Mouse (Mus musculus): ENCODE measurements at regions not wholly inside any gene's neighbourhood (a gene's known extent, or its start where the extent isn't known, plus 50 kb on each side); places are given as distances from the start of the nearest gene placed in this dataset.

DNA sequence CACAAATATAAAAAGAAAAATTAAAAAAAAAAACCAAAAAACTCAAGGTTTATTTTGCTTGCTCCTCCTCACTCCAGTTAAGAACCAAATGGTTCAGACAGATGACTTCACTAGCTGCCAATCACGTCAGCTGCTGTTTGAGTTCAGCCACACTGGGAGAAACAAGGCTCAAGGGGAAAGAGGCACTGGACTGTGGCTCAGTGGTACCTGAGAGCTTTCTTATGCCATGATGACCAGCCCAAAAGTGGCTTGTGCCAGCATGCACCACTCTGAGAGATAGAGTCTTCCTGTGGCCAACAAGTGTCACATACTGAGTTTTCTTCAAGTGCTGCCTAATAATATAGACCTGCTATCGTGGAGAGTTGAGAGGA is 198.0 kb upstream of the Tprg start:
- no peak for ATAC-seq (ENCODE audit: insufficient number of reproducible peaks, insufficient read depth, low FRiP score, low read depth)
- Histone ChIP-seq H3K36me3 (ENCODE audit: control insufficient read depth, insufficient read depth, low read length) (no peaks in the 10 kb centered on the region), H3K4me1 (ENCODE audit: control insufficient read depth in 2 of 2, insufficient read depth in 2 of 2, low read length in 2 of 2) (no peaks in the 10 kb centered on the region), H3K9me3 (ENCODE audit: control insufficient read depth, low read length) (no peaks in the 10 kb centered on the region), H3K4me2 (ENCODE audit: low read length) (no peak overlapping the region), H3K9ac (ENCODE audit: low read length) (no peak overlapping the region), H3K4me3 (ENCODE audit: control insufficient read depth in 1 of 2, insufficient read depth in 1 of 2, low read depth in 1 of 2, low read length in 2 of 2) (no peak overlapping the region), H3K27ac (replicated peaks in 1 of 2; ENCODE audit: control insufficient read depth in 1 of 2, insufficient read depth in 1 of 2, low read depth in 2 of 2, low read length in 2 of 2) (no peak overlapping the region), H3K27me3 (ENCODE audit: control insufficient read depth, insufficient read depth, low read length) (no peaks in the 10 kb centered on the region)
- 77% methylated on average over 2 of the region's 2 CpGs for WGBS

DNA sequence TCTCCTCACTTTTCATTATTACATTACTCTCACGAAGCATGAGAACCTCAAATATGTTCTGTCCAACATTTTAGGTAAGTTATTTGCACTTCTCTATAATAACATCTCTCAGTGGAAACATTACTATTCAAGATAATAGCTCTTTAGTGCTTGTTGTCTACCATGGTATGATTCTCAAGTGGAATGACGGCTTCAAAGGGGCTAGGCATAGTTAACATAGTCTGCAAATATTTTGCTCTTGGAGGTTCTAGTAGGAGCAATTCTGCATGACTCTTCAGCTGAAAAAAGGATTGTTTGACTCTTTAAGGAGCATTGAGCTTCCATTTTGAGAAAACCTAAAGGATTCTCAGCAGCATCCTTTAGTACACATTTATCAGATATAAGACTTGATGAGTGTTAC is 182.5 kb upstream of the Tprg start:
- Histone ChIP-seq H3K27ac (replicated peaks in 1 of 2; ENCODE audit: control insufficient read depth in 1 of 2, insufficient read depth in 1 of 2, low read depth in 2 of 2, low read length in 2 of 2) (no peak overlapping the region), H3K27me3 (ENCODE audit: control insufficient read depth, insufficient read depth, low read length) (no peaks in the 10 kb centered on the region), H3K9ac (ENCODE audit: low read length) (no peak overlapping the region), H3K4me3 (ENCODE audit: control insufficient read depth in 1 of 2, insufficient read depth in 1 of 2, low read depth in 1 of 2, low read length in 2 of 2) (no peak overlapping the region), H3K9me3 (ENCODE audit: control insufficient read depth, low read length) (no peaks in the 10 kb centered on the region), H3K4me2 (ENCODE audit: low read length) (no peak overlapping the region), H3K4me1 (ENCODE audit: control insufficient read depth in 2 of 2, insufficient read depth in 2 of 2, low read length in 2 of 2) (no peaks in the 10 kb centered on the region), H3K36me3 (ENCODE audit: control insufficient read depth, insufficient read depth, low read length) (no peaks in the 10 kb centered on the region)
- WGBS, result 59% methylated on average over 2 of the region's 2 CpGs
- ATAC-seq (ENCODE audit: insufficient number of reproducible peaks, insufficient read depth, low FRiP score, low read depth), result no peak

DNA sequence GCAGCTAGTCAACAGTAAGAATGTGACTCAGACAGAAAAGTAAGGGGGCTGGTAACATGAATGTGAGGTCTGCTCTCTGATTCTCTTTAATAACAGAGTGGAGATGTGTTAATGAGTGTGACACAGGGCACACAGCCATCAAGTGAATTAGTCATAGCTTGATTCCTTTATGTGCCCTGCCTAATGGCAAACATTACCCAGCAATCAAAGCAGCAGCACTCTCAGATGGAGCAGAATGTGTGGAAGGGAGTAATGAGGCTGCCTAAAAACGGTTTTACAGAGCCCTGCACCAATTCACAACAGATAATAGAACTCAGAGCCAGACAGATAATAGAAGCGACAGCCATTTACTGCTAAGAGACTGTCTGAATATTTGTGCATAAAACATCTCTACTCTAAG is 182.0 kb upstream of the Tprg start:
- Histone ChIP-seq H3K36me3 (ENCODE audit: control insufficient read depth, insufficient read depth, low read length) (no peaks in the 10 kb centered on the region), H3K9me3 (ENCODE audit: control insufficient read depth, low read length) (no peaks in the 10 kb centered on the region), H3K4me2 (ENCODE audit: low read length) (no peak overlapping the region), H3K4me1 (ENCODE audit: control insufficient read depth in 2 of 2, insufficient read depth in 2 of 2, low read length in 2 of 2) (no peaks in the 10 kb centered on the region), H3K4me3 (ENCODE audit: control insufficient read depth in 1 of 2, insufficient read depth in 1 of 2, low read depth in 1 of 2, low read length in 2 of 2) (no peak overlapping the region), H3K27ac (replicated peaks in 1 of 2; ENCODE audit: control insufficient read depth in 1 of 2, insufficient read depth in 1 of 2, low read depth in 2 of 2, low read length in 2 of 2) (no peak overlapping the region), H3K9ac (ENCODE audit: low read length) (no peak overlapping the region), H3K27me3 (ENCODE audit: control insufficient read depth, insufficient read depth, low read length) (no peaks in the 10 kb centered on the region)
- ATAC-seq (ENCODE audit: insufficient number of reproducible peaks, insufficient read depth, low FRiP score, low read depth), result no peak
- 39% methylated on average over 2 of the region's 2 CpGs for WGBS

DNA sequence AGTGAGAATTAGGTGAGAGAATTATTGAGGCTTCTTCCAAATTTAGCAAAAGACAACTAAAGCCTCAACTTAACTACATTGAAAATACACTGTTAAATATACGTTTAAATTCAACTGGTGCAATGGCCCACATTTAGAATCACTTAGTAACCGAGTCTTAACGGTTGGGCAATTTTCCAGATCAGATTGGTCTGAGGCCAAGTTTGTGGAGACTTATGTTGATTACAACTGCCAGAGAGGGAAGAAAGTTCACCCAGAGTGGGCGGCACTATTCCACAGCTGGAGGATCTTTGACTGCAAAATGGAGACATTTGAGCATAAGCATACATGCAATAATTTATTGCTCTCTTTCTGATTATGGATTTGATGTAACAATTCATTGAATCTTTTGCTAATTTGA is 146.5 kb upstream of the Tprg start:
- ATAC-seq (ENCODE audit: insufficient number of reproducible peaks, insufficient read depth, low FRiP score, low read depth), result no peak
- H3K4me3 ChIP-seq (ENCODE audit: control insufficient read depth in 1 of 2, insufficient read depth in 1 of 2, low read depth in 1 of 2, low read length in 2 of 2), result no peak overlapping the region
- no peaks in the 10 kb centered on the region for H3K27me3 ChIP-seq (ENCODE audit: control insufficient read depth, insufficient read depth, low read length)
- H3K4me1 ChIP-seq (ENCODE audit: control insufficient read depth in 2 of 2, insufficient read depth in 2 of 2, low read length in 2 of 2), result no peaks in the 10 kb centered on the region
- no peak overlapping the region for H3K27ac ChIP-seq (replicated peaks in 1 of 2; ENCODE audit: control insufficient read depth in 1 of 2, insufficient read depth in 1 of 2, low read depth in 2 of 2, low read length in 2 of 2)
- no peaks in the 10 kb centered on the region for H3K9me3 ChIP-seq (ENCODE audit: control insufficient read depth, low read length)
- no peaks in the 10 kb centered on the region for H3K36me3 ChIP-seq (ENCODE audit: control insufficient read depth, insufficient read depth, low read length)
- no peak overlapping the region for H3K4me2 ChIP-seq (ENCODE audit: low read length)
- no peak overlapping the region for H3K9ac ChIP-seq (ENCODE audit: low read length)
- 61% methylated on average over 4 of the region's 4 CpGs for WGBS

DNA sequence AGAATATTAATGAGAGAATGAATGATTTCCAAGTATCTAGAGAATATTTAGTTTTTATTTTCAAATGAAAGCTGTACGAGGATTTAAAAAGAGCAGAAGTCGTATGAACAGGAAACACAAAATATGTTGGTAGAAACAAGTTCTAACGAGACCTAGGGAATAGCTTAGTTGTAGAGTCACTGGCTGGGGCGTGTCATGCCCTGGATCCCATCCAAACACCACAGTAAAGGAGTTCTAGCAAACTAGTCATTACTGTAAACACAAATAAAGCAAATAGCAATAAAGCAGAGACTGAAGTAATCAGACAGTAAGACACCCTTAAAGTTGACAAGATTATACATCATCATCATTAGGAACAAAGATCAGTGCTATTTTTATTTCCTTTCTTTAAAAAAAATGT is 139.1 kb upstream of the Tprg start:
- Histone ChIP-seq H3K36me3 (ENCODE audit: control insufficient read depth, insufficient read depth, low read length) (no peaks in the 10 kb centered on the region), H3K4me1 (ENCODE audit: control insufficient read depth in 2 of 2, insufficient read depth in 2 of 2, low read length in 2 of 2) (no peaks in the 10 kb centered on the region), H3K4me2 (ENCODE audit: low read length) (no peak overlapping the region), H3K27me3 (ENCODE audit: control insufficient read depth, insufficient read depth, low read length) (no peaks in the 10 kb centered on the region), H3K9me3 (ENCODE audit: control insufficient read depth, low read length) (no peaks in the 10 kb centered on the region), H3K4me3 (ENCODE audit: control insufficient read depth in 1 of 2, insufficient read depth in 1 of 2, low read depth in 1 of 2, low read length in 2 of 2) (no peak overlapping the region), H3K9ac (ENCODE audit: low read length) (no peak overlapping the region), H3K27ac (replicated peaks in 1 of 2; ENCODE audit: control insufficient read depth in 1 of 2, insufficient read depth in 1 of 2, low read depth in 2 of 2, low read length in 2 of 2) (no peak overlapping the region)
- 66% methylated on average over 4 of the region's 4 CpGs for WGBS
- no peak for ATAC-seq (ENCODE audit: insufficient number of reproducible peaks, insufficient read depth, low FRiP score, low read depth)

DNA sequence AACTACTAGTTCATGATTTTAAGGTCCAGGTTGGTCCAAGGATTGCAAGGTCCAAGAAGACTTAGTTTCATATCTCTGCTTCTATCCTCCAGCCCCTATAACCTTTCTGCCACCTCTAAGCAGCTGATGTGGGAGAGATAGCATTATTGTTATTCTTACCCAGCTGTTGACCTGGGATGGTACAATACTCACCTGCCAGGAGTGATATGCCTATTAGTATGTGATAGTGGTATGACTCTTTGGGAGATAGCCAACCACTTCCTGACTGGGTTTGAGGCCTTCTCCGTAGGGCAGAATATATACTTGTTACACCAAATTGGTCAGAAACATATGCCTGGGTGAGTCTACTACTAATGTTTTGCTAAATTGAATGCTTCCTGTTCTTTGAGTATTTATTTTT is 137.4 kb upstream of the Tprg start:
- Histone ChIP-seq H3K27me3 (ENCODE audit: control insufficient read depth, insufficient read depth, low read length) (no peaks in the 10 kb centered on the region), H3K9me3 (ENCODE audit: control insufficient read depth, low read length) (no peaks in the 10 kb centered on the region), H3K4me3 (ENCODE audit: control insufficient read depth in 1 of 2, insufficient read depth in 1 of 2, low read depth in 1 of 2, low read length in 2 of 2) (no peak overlapping the region), H3K27ac (replicated peaks in 1 of 2; ENCODE audit: control insufficient read depth in 1 of 2, insufficient read depth in 1 of 2, low read depth in 2 of 2, low read length in 2 of 2) (no peak overlapping the region), H3K9ac (ENCODE audit: low read length) (no peak overlapping the region), H3K4me1 (ENCODE audit: control insufficient read depth in 2 of 2, insufficient read depth in 2 of 2, low read length in 2 of 2) (no peaks in the 10 kb centered on the region), H3K4me2 (ENCODE audit: low read length) (no peak overlapping the region), H3K36me3 (ENCODE audit: control insufficient read depth, insufficient read depth, low read length) (no peaks in the 10 kb centered on the region)
- 89% methylated on average over 1 of the region's 1 CpGs for WGBS
- no peak for ATAC-seq (ENCODE audit: insufficient number of reproducible peaks, insufficient read depth, low FRiP score, low read depth)

DNA sequence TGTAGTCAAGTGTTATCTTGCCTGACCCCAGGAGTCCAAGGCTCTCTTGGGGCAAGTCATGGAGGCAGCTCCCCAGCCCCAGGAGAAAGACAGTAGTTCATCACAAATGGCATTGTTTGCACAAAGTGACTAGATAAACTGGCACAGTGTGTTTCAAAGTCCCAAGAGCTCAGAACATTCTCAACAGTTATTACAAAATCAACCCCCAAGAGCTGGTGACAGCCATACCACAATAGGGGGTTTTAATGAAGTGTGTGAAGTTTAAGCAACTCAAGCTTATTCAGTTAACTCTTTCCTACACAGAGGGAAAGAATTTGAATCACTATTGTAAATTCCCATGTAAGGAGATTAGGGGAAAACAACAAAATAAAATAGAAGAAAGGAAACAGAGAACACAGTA is 109.7 kb upstream of the Tprg start:
- Histone ChIP-seq H3K4me2 (ENCODE audit: low read length) (no peak overlapping the region), H3K4me1 (ENCODE audit: control insufficient read depth in 2 of 2, insufficient read depth in 2 of 2, low read length in 2 of 2) (no peaks in the 10 kb centered on the region), H3K27me3 (ENCODE audit: control insufficient read depth, insufficient read depth, low read length) (no peaks in the 10 kb centered on the region), H3K9ac (ENCODE audit: low read length) (no peak overlapping the region), H3K36me3 (ENCODE audit: control insufficient read depth, insufficient read depth, low read length) (no peaks in the 10 kb centered on the region), H3K4me3 (ENCODE audit: control insufficient read depth in 1 of 2, insufficient read depth in 1 of 2, low read depth in 1 of 2, low read length in 2 of 2) (no peak overlapping the region), H3K27ac (replicated peaks in 1 of 2; ENCODE audit: control insufficient read depth in 1 of 2, insufficient read depth in 1 of 2, low read depth in 2 of 2, low read length in 2 of 2) (no peak overlapping the region), H3K9me3 (ENCODE audit: control insufficient read depth, low read length) (no peaks in the 10 kb centered on the region)
- ATAC-seq (ENCODE audit: insufficient number of reproducible peaks, insufficient read depth, low FRiP score, low read depth), result no peak

DNA sequence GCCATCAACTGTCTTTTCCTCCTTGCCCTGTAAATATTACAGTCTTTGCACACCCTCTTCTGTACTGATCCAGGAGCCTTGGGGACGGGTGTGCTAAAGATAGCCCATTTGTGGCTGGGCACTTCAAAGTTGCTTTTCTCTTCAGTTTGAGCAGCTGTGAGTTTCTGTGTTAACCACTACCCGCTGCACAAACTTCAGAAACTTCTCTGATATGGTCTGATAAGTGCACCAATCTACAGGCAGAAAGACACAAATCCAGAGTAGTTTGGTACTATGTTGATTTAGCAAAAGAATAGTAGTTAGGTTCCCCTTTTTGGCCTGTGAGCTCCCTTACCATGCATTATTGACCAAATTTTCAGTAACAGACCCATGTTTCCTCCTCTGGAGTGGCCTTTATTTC is 108.6 kb upstream of the Tprg start:
- Histone ChIP-seq H3K4me1 (ENCODE audit: control insufficient read depth in 2 of 2, insufficient read depth in 2 of 2, low read length in 2 of 2) (no peaks in the 10 kb centered on the region), H3K9me3 (ENCODE audit: control insufficient read depth, low read length) (no peaks in the 10 kb centered on the region), H3K27ac (replicated peaks in 1 of 2; ENCODE audit: control insufficient read depth in 1 of 2, insufficient read depth in 1 of 2, low read depth in 2 of 2, low read length in 2 of 2) (no peak overlapping the region), H3K27me3 (ENCODE audit: control insufficient read depth, insufficient read depth, low read length) (no peaks in the 10 kb centered on the region), H3K36me3 (ENCODE audit: control insufficient read depth, insufficient read depth, low read length) (no peaks in the 10 kb centered on the region), H3K4me3 (ENCODE audit: control insufficient read depth in 1 of 2, insufficient read depth in 1 of 2, low read depth in 1 of 2, low read length in 2 of 2) (no peak overlapping the region), H3K9ac (ENCODE audit: low read length) (no peak overlapping the region), H3K4me2 (ENCODE audit: low read length) (no peak overlapping the region)
- 40% methylated on average over 2 of the region's 2 CpGs for WGBS
- ATAC-seq (ENCODE audit: insufficient number of reproducible peaks, insufficient read depth, low FRiP score, low read depth), result no peak
